Mouse (Mus musculus): Measurements from ENCODE around the gene Nfia. TPM values are rescaled to one million over a fixed set of nuclear protein-coding genes. Genes with fewer than 3 reads are reported as not detected.

Gene Nfia
- polyA plus RNA-seq, 1 experiment from 2014 or later: 78.4 TPM

- Histone ChIP-seq H3K9ac (replicated peaks; ENCODE audit: low read depth, low read length) (no peak overlapping the region), H3K27me3 (ENCODE audit: control insufficient read depth, insufficient read depth, low read length) (no peaks in the 10 kb centered on the region), H3K4me3 (ENCODE audit: low read depth, low read length) (no peak overlapping the region), H3K9me3 (ENCODE audit: control insufficient read depth, low read depth, low read length) (no peaks in the 10 kb centered on the region), H3K4me2 (replicated peaks; ENCODE audit: low read depth, low read length) (no peak overlapping the region), H3K4me1 (ENCODE audit: control insufficient read depth, insufficient read depth, low read length) (peaks cover 5% of the 10 kb centered on the region; the same call in 1 of the 2 replicates), H3K27ac (ENCODE audit: low read length) (no peak overlapping the region), H3K36me3 (ENCODE audit: control insufficient read depth, insufficient read depth, low read length) (no peaks in the 10 kb centered on the region)
- WGBS: 84% methylated on average over 7 of the region's 7 CpGs
- ATAC-seq (ENCODE audit: insufficient number of reproducible peaks, insufficient read depth, low FRiP score, low read depth): no peak
Observed at GRCm38 (mm10) chr4:97962856-97963255, 190.3 kb downstream of the Nfia start.

DNA sequence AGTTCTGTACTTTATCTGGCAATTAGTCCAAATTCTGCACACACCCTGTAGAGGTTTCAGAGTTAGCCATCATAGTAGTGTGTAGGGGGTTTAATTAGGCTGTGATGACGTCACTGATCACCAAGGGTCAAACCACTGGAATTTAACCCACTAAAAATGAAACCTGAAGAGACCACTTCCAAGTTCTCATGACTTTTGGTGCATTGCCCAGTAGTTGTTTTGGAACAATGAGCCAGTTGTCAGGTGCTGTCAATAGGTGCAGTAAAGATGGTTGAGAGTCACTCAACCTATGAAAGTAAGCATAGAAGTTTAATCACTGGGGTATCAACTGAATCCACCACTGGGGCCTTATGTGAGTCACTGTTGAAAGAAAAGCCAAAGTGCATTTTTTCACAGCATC lies 191.4 kb downstream of the Nfia start:
- H3K9me3 ChIP-seq (ENCODE audit: control insufficient read depth, low read depth, low read length): no peaks in the 10 kb centered on the region
- H3K4me3 ChIP-seq (ENCODE audit: low read depth, low read length): no peak overlapping the region
- no peak overlapping the region for H3K4me2 ChIP-seq (replicated peaks; ENCODE audit: low read depth, low read length)
- H3K9ac ChIP-seq (replicated peaks; ENCODE audit: low read depth, low read length): no peak overlapping the region
- no peak overlapping the region for H3K27ac ChIP-seq (ENCODE audit: low read length)
- ATAC-seq (ENCODE audit: insufficient number of reproducible peaks, insufficient read depth, low FRiP score, low read depth): no peak
- peaks cover 7% of the 10 kb centered on the region; the same call in 1 of the 2 replicates for H3K4me1 ChIP-seq (ENCODE audit: control insufficient read depth, insufficient read depth, low read length)
- 68% methylated on average over 1 of the region's 1 CpGs for WGBS
- H3K36me3 ChIP-seq (ENCODE audit: control insufficient read depth, insufficient read depth, low read length): no peaks in the 10 kb centered on the region
- no peaks in the 10 kb centered on the region for H3K27me3 ChIP-seq (ENCODE audit: control insufficient read depth, insufficient read depth, low read length)

DNA sequence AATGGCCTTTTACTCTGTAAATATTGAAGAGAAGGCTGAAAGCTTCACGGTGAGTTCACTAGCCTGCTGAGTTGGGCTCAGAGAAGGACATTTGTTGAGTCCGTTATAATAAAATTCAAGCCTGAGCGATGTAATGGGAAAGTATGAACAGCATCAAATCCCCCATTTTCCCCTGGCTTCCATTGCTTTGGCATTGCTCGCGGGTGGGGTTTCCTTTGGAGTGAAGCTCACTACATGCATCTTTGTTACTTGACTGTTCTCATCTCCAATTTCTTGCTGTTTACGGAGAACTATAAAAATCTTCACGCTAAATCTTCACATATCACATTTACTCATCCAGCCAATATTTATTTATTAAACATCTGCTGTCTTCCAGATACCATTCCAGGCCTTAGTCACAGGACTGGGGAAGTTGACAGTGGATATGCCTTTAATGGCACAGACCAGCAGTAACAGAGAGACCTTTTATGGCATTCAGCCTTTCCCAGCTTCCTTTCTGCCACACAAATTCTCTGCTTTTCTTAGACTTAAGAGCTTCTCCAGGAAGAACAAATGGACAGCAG lies 196.3 kb downstream of the Nfia start:
- H3K27me3 ChIP-seq (ENCODE audit: control insufficient read depth, insufficient read depth, low read length): no peaks in the 10 kb centered on the region
- 77% methylated on average over 7 of the region's 7 CpGs for WGBS
- no peak overlapping the region for H3K9ac ChIP-seq (replicated peaks; ENCODE audit: low read depth, low read length)
- no peak overlapping the region for H3K4me3 ChIP-seq (ENCODE audit: low read depth, low read length)
- peaks cover 7% of the 10 kb centered on the region for H3K4me1 ChIP-seq (ENCODE audit: control insufficient read depth, insufficient read depth, low read length)
- peak overlapping the region; percentile 29; the same call in 1 of the 2 replicates for H3K27ac ChIP-seq (ENCODE audit: low read length)
- no peak for ATAC-seq (ENCODE audit: insufficient number of reproducible peaks, insufficient read depth, low FRiP score, low read depth)
- no peaks in the 10 kb centered on the region; the same call in 1 of the 2 replicates for H3K36me3 ChIP-seq (ENCODE audit: control insufficient read depth, insufficient read depth, low read length)
- H3K4me2 ChIP-seq (replicated peaks; ENCODE audit: low read depth, low read length): no peak overlapping the region
- H3K9me3 ChIP-seq (ENCODE audit: control insufficient read depth, low read depth, low read length): no peaks in the 10 kb centered on the region

DNA sequence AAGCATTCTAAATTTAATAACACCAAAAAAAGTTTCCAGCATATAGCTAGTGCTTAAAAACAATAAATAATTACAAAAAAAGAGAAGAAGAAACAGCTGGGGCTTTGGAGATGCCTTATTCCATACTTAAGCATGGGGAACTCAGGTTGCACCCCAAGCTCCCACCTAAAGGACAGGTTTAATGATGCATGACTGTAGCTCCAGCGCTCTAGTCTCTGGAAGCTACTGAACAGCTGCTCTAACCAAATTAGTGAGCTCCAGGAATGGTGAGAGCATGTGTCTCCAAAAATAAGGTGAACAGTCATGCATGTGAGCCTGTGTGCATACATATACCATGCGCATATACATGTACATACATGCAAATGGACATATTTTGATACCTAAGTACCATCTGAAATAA lies 200.5 kb downstream of the Nfia start:
- no peaks in the 10 kb centered on the region; the same call in 1 of the 2 replicates for H3K36me3 ChIP-seq (ENCODE audit: control insufficient read depth, insufficient read depth, low read length)
- H3K4me3 ChIP-seq (ENCODE audit: low read depth, low read length): no peak overlapping the region
- H3K4me2 ChIP-seq (replicated peaks; ENCODE audit: low read depth, low read length): no peak overlapping the region
- ATAC-seq (ENCODE audit: insufficient number of reproducible peaks, insufficient read depth, low FRiP score, low read depth): no peak
- no peak overlapping the region for H3K27ac ChIP-seq (ENCODE audit: low read length)
- H3K27me3 ChIP-seq (ENCODE audit: control insufficient read depth, insufficient read depth, low read length): no peaks in the 10 kb centered on the region
- no peak overlapping the region for H3K9ac ChIP-seq (replicated peaks; ENCODE audit: low read depth, low read length)
- WGBS: 90% methylated on average over 2 of the region's 2 CpGs
- H3K4me1 ChIP-seq (ENCODE audit: control insufficient read depth, insufficient read depth, low read length): peaks cover 12% of the 10 kb centered on the region
- H3K9me3 ChIP-seq (ENCODE audit: control insufficient read depth, low read depth, low read length): no peaks in the 10 kb centered on the region

GRCm38 (mm10) chr4:97974037-97974436 lies 201.5 kb downstream of the Nfia start:
- Histone ChIP-seq H3K9ac (replicated peaks; ENCODE audit: low read depth, low read length) (no peak overlapping the region), H3K27me3 (ENCODE audit: control insufficient read depth, insufficient read depth, low read length) (no peaks in the 10 kb centered on the region), H3K4me2 (replicated peaks; ENCODE audit: low read depth, low read length) (no peak overlapping the region), H3K4me1 (ENCODE audit: control insufficient read depth, insufficient read depth, low read length) (peaks cover 12% of the 10 kb centered on the region; the same call in 1 of the 2 replicates), H3K27ac (ENCODE audit: low read length) (no peak overlapping the region), H3K9me3 (ENCODE audit: control insufficient read depth, low read depth, low read length) (no peaks in the 10 kb centered on the region), H3K36me3 (ENCODE audit: control insufficient read depth, insufficient read depth, low read length) (no peaks in the 10 kb centered on the region; the same call in 1 of the 2 replicates), H3K4me3 (ENCODE audit: low read depth, low read length) (no peak overlapping the region)
- 55% methylated on average over 6 of the region's 6 CpGs for WGBS
- ATAC-seq (ENCODE audit: insufficient number of reproducible peaks, insufficient read depth, low FRiP score, low read depth): no peak

- H3K27ac ChIP-seq (ENCODE audit: low read length): no peak overlapping the region; the same call in 1 of the 2 replicates
- H3K4me3 ChIP-seq (ENCODE audit: low read depth, low read length): no peak overlapping the region
- no peaks in the 10 kb centered on the region for H3K27me3 ChIP-seq (ENCODE audit: control insufficient read depth, insufficient read depth, low read length)
- WGBS: 32% methylated on average over 5 of the region's 5 CpGs
- H3K4me1 ChIP-seq (ENCODE audit: control insufficient read depth, insufficient read depth, low read length): peaks cover 14% of the 10 kb centered on the region; the same call in 1 of the 2 replicates
- no peak overlapping the region for H3K4me2 ChIP-seq (replicated peaks; ENCODE audit: low read depth, low read length)
- H3K9ac ChIP-seq (replicated peaks; ENCODE audit: low read depth, low read length): no peak overlapping the region
- H3K9me3 ChIP-seq (ENCODE audit: control insufficient read depth, low read depth, low read length): no peaks in the 10 kb centered on the region
- ATAC-seq (ENCODE audit: insufficient number of reproducible peaks, insufficient read depth, low FRiP score, low read depth): peak; percentile 28; the same call in 1 of the 2 replicates
- no peaks in the 10 kb centered on the region for H3K36me3 ChIP-seq (ENCODE audit: control insufficient read depth, insufficient read depth, low read length)
Observed at GRCm38 (mm10) chr4:97976891-97977290, 204.4 kb downstream of the Nfia start.

DNA sequence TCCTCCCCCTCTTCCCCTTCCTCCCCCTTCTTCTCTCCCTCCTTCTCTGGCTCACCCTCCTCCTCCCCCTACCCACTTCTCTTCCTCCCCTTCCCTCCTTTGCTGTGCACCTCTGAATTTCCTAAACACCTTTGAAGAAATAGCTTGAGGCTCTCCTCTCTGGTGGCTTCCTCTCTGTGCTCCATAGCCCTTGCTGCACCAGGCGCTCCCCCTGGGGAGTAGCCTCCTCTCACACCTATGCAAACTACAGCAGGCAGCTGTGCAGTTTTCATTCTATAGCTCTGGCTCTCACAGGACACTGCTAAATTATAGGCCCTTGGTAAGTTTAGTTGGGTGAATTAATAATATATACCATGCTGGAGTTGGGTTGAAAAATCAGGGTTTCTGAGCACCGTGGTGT lies 211.8 kb downstream of the Nfia start:
- no peaks in the 10 kb centered on the region for H3K9me3 ChIP-seq (ENCODE audit: control insufficient read depth, low read depth, low read length)
- no peaks in the 10 kb centered on the region for H3K27me3 ChIP-seq (ENCODE audit: control insufficient read depth, insufficient read depth, low read length)
- no peak for ATAC-seq (ENCODE audit: insufficient number of reproducible peaks, insufficient read depth, low FRiP score, low read depth)
- H3K4me3 ChIP-seq (ENCODE audit: low read depth, low read length): no peak overlapping the region
- 0 out of 2 replicates have a peak, but pooled peaks cover 4% of the 10 kb centered on the region for H3K4me1 ChIP-seq (ENCODE audit: control insufficient read depth, insufficient read depth, low read length)
- H3K27ac ChIP-seq (ENCODE audit: low read length): no peak overlapping the region
- H3K4me2 ChIP-seq (replicated peaks; ENCODE audit: low read depth, low read length): no peak overlapping the region
- H3K36me3 ChIP-seq (ENCODE audit: control insufficient read depth, insufficient read depth, low read length): no peaks in the 10 kb centered on the region
- WGBS: 83% methylated on average over 2 of the region's 2 CpGs
- H3K9ac ChIP-seq (replicated peaks; ENCODE audit: low read depth, low read length): no peak overlapping the region

DNA sequence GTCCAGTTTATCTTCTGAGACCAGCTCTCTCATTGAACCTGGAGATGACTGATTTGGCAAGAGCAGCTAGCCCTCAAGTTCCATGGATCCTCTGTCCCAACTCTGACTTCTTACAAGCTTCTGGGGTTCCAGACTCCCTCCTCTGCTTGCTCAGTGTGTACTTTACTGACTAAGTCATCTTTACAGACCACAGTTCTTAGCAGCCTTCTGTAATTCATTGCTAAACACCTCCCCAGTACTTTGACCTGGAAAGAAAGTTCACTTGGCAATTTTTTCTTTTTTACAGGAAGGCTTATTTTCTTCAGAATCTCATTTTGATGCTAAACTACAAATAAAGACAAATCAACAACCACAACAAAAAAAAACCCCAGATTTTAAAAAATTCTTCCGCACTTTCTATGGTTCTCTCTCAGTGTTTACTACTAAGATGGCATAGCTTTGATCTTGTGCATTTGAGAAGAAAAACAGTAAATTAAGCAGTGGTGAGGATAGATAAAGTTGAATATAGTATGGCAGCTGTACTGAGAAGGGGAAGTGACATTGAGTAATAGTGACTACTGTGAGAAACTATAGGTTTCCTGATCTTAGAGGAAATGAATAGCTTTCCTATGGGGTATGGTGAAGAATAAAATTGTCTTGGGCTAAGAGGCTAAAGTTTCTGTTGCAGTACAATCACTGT lies 213.7 kb downstream of the Nfia start:
- H3K36me3 ChIP-seq (ENCODE audit: control insufficient read depth, insufficient read depth, low read length): no peaks in the 10 kb centered on the region
- no peak for ATAC-seq (ENCODE audit: insufficient number of reproducible peaks, insufficient read depth, low FRiP score, low read depth)
- no peak overlapping the region for H3K27ac ChIP-seq (ENCODE audit: low read length)
- H3K4me3 ChIP-seq (ENCODE audit: low read depth, low read length): no peak overlapping the region
- no peak overlapping the region for H3K9ac ChIP-seq (replicated peaks; ENCODE audit: low read depth, low read length)
- 88% methylated on average over 1 of the region's 1 CpGs for WGBS
- H3K4me1 ChIP-seq (ENCODE audit: control insufficient read depth, insufficient read depth, low read length): peaks cover 10% of the 10 kb centered on the region; the same call in 1 of the 2 replicates
- H3K9me3 ChIP-seq (ENCODE audit: control insufficient read depth, low read depth, low read length): no peaks in the 10 kb centered on the region
- no peaks in the 10 kb centered on the region for H3K27me3 ChIP-seq (ENCODE audit: control insufficient read depth, insufficient read depth, low read length)
- H3K4me2 ChIP-seq (replicated peaks; ENCODE audit: low read depth, low read length): no peak overlapping the region

Data from stomach, embryonic 14.5 days (tissue).